ENCODE assay signal across 15 mouse cellular contexts in the genomic region with DNA sequence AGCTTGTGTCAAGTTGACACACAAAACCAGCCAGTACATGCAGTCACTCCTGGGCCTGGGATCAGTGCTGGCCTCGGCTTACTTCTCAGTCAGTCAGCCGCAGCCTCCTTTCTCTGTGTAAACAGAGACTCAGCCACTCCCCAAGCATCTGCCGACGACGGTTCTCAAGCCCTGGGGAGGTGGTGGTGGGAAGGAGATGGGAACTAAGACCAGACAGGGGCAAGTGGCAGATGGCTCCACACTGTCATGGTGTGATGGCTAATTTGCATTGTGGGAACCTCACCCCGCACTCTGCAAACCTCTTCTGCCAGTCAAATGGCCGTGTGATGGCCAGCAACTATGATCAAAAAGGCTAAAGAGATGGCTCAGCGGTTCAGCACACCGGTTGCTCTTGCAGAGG. TPM values are rescaled to one million over a fixed set of nuclear protein-coding genes. Genes with fewer than 3 reads are reported as not detected.
DNase-seq lines count a peak whose midpoint lies in the region; ATAC-seq and TF ChIP-seq lines count a peak whose summit lies in the region.
"Had no signal": no experiment of that assay in that cellular context is flagged by ENCODE, and none has a peak within 500 bp of the region (broad histone marks: within the 10 kb centered on the region; RNA-seq: fewer than 3 reads in every experiment).

No protein-coding gene starts in this region.

- DNase-seq in heart, postnatal 4 days, result no peak
- DNase-seq in spleen, postnatal 36 days (ENCODE audit: low spot score in 2 of 2), result peak; percentile 45 to 52
- DNase-seq in spleen, adult 18-20 months, result no peak
- DNase-seq in adipocyte (ENCODE audit: low spot score), result no peak
- no peak for DNase-seq in left cerebral cortex, adult 18-20 months (ENCODE audit: low spot score in 2 of 2)
- DNase-seq: cerebellum, adult 18-20 months; kidney, adult 11 months; kidney, postnatal 14 days; lung, embryonic 14.5 days; midbrain, embryonic 14.5 days; retina, postnatal 1 day had no signal

- no peak overlapping the region for H3K4me3 ChIP-seq in heart, embryonic 15.5 days
- no peak overlapping the region for H3K4me3 ChIP-seq in embryonic fibroblast, embryonic 13.5 days (ENCODE audit: insufficient read depth, low read length)

- no peak for TF ChIP-seq CTCF in embryonic fibroblast, embryonic 13.5 days (IDR thresholded peaks at IDR 0.05; ENCODE audit: borderline replicate concordance, insufficient read depth, low read length)

- H3K9ac ChIP-seq in heart, embryonic 15.5 days, result no peak overlapping the region
- H3K9ac ChIP-seq: lung, embryonic 14.5 days had no signal

- peaks cover 5% of the 10 kb centered on the region; the same call in 1 of the 2 replicates for H3K27me3 ChIP-seq in heart, embryonic 15.5 days

- H3K4me1 ChIP-seq in heart, embryonic 15.5 days (replicated peaks), result peaks cover 60% of the 10 kb centered on the region
- H3K4me1 ChIP-seq in embryonic fibroblast, embryonic 13.5 days (ENCODE audit: control insufficient read depth, insufficient read depth, low read length), result peaks cover 14% of the 10 kb centered on the region

- WGBS in heart, embryonic 15.5 days, result 61% methylated on average over 9 of the region's 9 CpGs

- H3K27ac ChIP-seq in heart, embryonic 15.5 days, result peak overlapping the region; percentile 95
- H3K27ac ChIP-seq in embryonic fibroblast, embryonic 13.5 days (ENCODE audit: insufficient read depth, low read length), result peak overlapping the region; percentile 22; the same call in 1 of the 2 replicates

- ATAC-seq in heart, embryonic 15.5 days (replicated peaks; ENCODE audit: insufficient number of reproducible peaks, insufficient read depth, low FRiP score, low read depth), result no peak
- ATAC-seq: forebrain, embryonic 16.5 days; hindbrain, embryonic 16.5 days had no signal

- no peaks in the 10 kb centered on the region; the same call in 1 of the 2 replicates for H3K36me3 ChIP-seq in heart, embryonic 15.5 days

- H3K4me2 ChIP-seq in heart, embryonic 15.5 days, result no peak overlapping the region
- H3K4me2 ChIP-seq: lung, embryonic 14.5 days had no signal

- no peak for TF ChIP-seq POLR2A in embryonic fibroblast, embryonic 13.5 days (IDR thresholded peaks at IDR 0.05; ENCODE audit: low read depth, low read length)

- H3K9me3 ChIP-seq in heart, embryonic 15.5 days (replicated peaks), result no peaks in the 10 kb centered on the region

RNA-seq across cellular contexts. Expression of a gene that starts 3.2 kb away (rescaled TPM):
- polyA plus RNA-seq in heart, embryonic 15.5 days (2015; fragmentation: Nextera tagmentation; extraction: Ambion mirVana), result 85.8 and 93.7 TPM in 2 replicates
- total RNA-seq in heart, postnatal 4 days (2021), result 100 to 1,000 TPM; 135 to 137 TPM
- polyA plus RNA-seq in embryonic fibroblast, embryonic 13.5 days (2011; ENCODE audit: insufficient read length, low read depth, missing spikeins), result 2.2 and 4.8 TPM in 2 replicates
- total RNA-seq in left cerebral cortex, adult 18-20 months (2021), result 10 to 100 TPM; 16.4 to 19.7 TPM

RNA-seq across cellular contexts. Expression of a gene that starts 27.8 kb away (rescaled TPM):
- polyA plus RNA-seq in heart, embryonic 15.5 days (2015; fragmentation: Nextera tagmentation; extraction: Ambion mirVana), result 95.4 and 142 TPM in 2 replicates
- 10 to 100 TPM; 39.9 to 43.2 TPM for total RNA-seq in heart, postnatal 4 days (2021)
- 89.1 and 93.5 TPM in 2 replicates for polyA plus RNA-seq in embryonic fibroblast, embryonic 13.5 days (2011; ENCODE audit: insufficient read length, low read depth, missing spikeins)
- 10 to 100 TPM; 21.6 to 22.0 TPM for total RNA-seq in left cerebral cortex, adult 18-20 months (2021)

RNA-seq across cellular contexts. Expression of a gene that starts 28.1 kb away (rescaled TPM):
- polyA plus RNA-seq in heart, embryonic 15.5 days (2015; fragmentation: Nextera tagmentation; extraction: Ambion mirVana), result 3.1 and 3.4 TPM in 2 replicates
- 10 to 100 TPM; 18.6 to 19.7 TPM for total RNA-seq in heart, postnatal 4 days (2021)
- polyA plus RNA-seq in embryonic fibroblast, embryonic 13.5 days (2011; ENCODE audit: insufficient read length, low read depth, missing spikeins), result 67.6 and 103 TPM in 2 replicates
- 100 to 1,000 TPM; 127 to 138 TPM for total RNA-seq in left cerebral cortex, adult 18-20 months (2021)

RNA-seq across cellular contexts. Expression of a gene that starts 58.0 kb away (rescaled TPM):
- polyA plus RNA-seq in heart, embryonic 15.5 days (2015; fragmentation: Nextera tagmentation; extraction: Ambion mirVana), result 139 and 169 TPM in 2 replicates
- total RNA-seq in heart, postnatal 4 days (2021), result 100 to 1,000 TPM; 352 to 392 TPM
- polyA plus RNA-seq in embryonic fibroblast, embryonic 13.5 days (2011; ENCODE audit: insufficient read length, low read depth, missing spikeins), result 227 and 248 TPM in 2 replicates
- total RNA-seq in left cerebral cortex, adult 18-20 months (2021), result 100 to 1,000 TPM; 161 to 169 TPM

Comparison
In these comparisons a context has a peak if more than half of its experiments do, and no peak if none do; other contexts are left out.
1. DNase-seq: peak in spleen, postnatal 36 days (2 of 2); none in heart, postnatal 4 days (single experiment), spleen, adult 18-20 months (0 of 2), adipocyte (single experiment) and left cerebral cortex, adult 18-20 months (0 of 2).
2. RNA of a gene that starts 3.2 kb away (total RNA-seq): 135 to 137 TPM in heart, postnatal 4 days; 16.4 to 19.7 TPM in left cerebral cortex, adult 18-20 months; every median in the first group is over 4 times any median in the second.
3. RNA of a gene that starts 28.1 kb away (total RNA-seq): 127 to 138 TPM in left cerebral cortex, adult 18-20 months; 18.6 to 19.7 TPM in heart, postnatal 4 days; every median in the first group is over 4 times any median in the second.